Mouse (Mus musculus) lung, embryonic 15.5 days (tissue): ENCODE data around the gene Cd300ld5. TPM values are rescaled to one million over a fixed set of nuclear protein-coding genes. Genes with fewer than 3 reads are reported as not detected.
"Not testable (repeated sequence)": the region's sequence is repeated elsewhere in the genome, so short reads cannot be mapped to it uniquely, and the experiment has no call there.

Experiments
- ATAC-seq: fragments of 200-750 bp; cut with Nextera tagmentation; 2 replicates; pipeline ENCODE4 v1.8.0; 2017; ENCODE audit warnings: moderate number of reproducible peaks, borderline replicate concordance; ENCODE audit not compliant: low FRiP score, low TSS enrichment; ENCODE audit errors: extremely low read depth
- H3K27ac ChIP-seq: fragments of 300-500 bp; sonication (generic); 2 replicates; pipeline ENCODE4 v1.5.1; 2015; ENCODE audit warnings: moderate library complexity, mild to moderate bottlenecking, inconsistent platforms
- H3K27me3 ChIP-seq: fragments of 300-500 bp; sonication (generic); 2 replicates; pipeline ENCODE4 v1.6.1; 2015; ENCODE audit warnings: inconsistent platforms
- H3K36me3 ChIP-seq: fragments of 300-500 bp; sonication (generic); 2 replicates; pipeline ENCODE4 v1.6.1; 2015; ENCODE audit warnings: inconsistent platforms
- H3K4me1 ChIP-seq: fragments of 300-500 bp; sonication (generic); 2 replicates; pipeline ENCODE4 v1.6.1; 2015; ENCODE audit warnings: inconsistent platforms
- H3K4me2 ChIP-seq: fragments of 300-500 bp; sonication (generic); 2 replicates; pipeline ENCODE4 v1.6.1; 2015; ENCODE audit warnings: inconsistent platforms, mild to moderate bottlenecking, moderate library complexity
- H3K4me3 ChIP-seq: fragments of 300-500 bp; sonication (generic); 2 replicates; pipeline ENCODE4 v1.5.1; 2015; ENCODE audit warnings: mild to moderate bottlenecking, inconsistent platforms
- H3K9ac ChIP-seq: fragments of 300-500 bp; sonication (generic); 2 replicates; pipeline ENCODE4 v1.6.1; 2015; ENCODE audit warnings: inconsistent platforms
- H3K9me3 ChIP-seq: fragments of 300-500 bp; sonication (generic); 2 replicates; pipeline ENCODE4 v1.6.1; 2016; ENCODE audit warnings: inconsistent platforms
- WGBS: fragments of 180-500 bp; shearing (Covaris S2); methylation state at CpG from one replicate; pipeline ENCODE4 v1.1.7; 2015; 5-methylcytosine and 5-hydroxymethylcytosine counted together
- polyA plus RNA-seq: library from polyadenylated mRNA; unstranded; fragments of >200 nt; fragmentation: Nextera tagmentation; extraction: Ambion mirVana; gene quantifications from 2 replicates; pipeline ENCODE4 v1.2.1, GENCODE M21; 2015

Gene Cd300ld5
- polyA plus RNA-seq = not detected in 2 replicates

DNA sequence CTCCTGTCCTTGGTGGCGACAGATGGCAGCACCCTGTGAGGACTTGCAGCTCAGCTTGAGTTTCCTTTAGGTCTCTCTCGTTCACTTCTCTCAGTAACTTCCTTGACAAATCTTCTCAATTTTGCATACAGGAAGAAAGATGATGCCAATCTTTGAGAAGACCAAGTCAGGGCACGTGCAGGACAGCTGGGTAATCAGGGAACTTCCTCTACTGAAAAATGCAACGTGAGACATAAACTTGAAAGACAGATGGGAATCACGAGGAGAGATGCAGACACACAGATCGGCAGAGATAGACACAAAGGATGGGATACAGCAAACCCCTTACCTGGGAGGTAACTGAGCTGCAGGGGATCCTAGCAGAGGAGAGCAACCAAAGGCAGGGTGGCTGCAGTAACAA lies at the start of gene Cd300ld5:
Gene Cd300ld5, minus strand, starts transcription at position 101 of the 400 bp plus-strand sequence.
- H3K36me3 ChIP-seq, ATAC-seq, H3K4me1 ChIP-seq, H3K4me3 ChIP-seq, H3K4me2 ChIP-seq, H3K27ac ChIP-seq, H3K9ac ChIP-seq, H3K27me3 ChIP-seq, H3K9me3 ChIP-seq: not testable (repeated sequence)
- WGBS = no CpG with 5 or more reads among the region's 6 CpGs

DNA sequence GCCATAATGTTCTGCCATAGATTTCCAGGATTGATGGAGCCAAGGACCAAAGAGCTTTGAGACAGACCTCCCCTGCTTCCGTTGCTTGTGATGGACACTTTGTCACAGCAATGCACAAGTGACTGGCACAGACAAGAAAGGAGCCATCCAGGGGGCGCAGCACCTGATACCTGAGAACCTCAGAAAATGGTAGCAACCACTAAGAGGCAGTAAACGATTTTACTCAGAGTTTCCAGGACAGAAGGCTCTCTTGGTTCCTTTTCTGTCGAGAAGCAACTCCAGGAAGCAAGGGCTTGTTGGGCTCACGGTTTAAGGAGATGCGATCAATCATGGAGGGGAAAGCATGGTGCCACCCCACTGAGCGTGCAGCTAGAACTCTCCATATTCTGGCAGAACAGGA lies 48.6 kb upstream of the Cd300ld5 start:
- Histone ChIP-seq H3K27me3 (peaks cover 29% of the 10 kb centered on the region), H3K4me1 (no peaks in the 10 kb centered on the region; the same call in 1 of the 2 replicates), H3K27ac (no peak overlapping the region), H3K4me3 (no peak overlapping the region), H3K4me2 (no peak overlapping the region), H3K36me3 (no peaks in the 10 kb centered on the region), H3K9me3 (no peaks in the 10 kb centered on the region), H3K9ac (no peak overlapping the region)
- 47% methylated on average over 7 of the region's 7 CpGs for WGBS
- no peak for ATAC-seq

DNA sequence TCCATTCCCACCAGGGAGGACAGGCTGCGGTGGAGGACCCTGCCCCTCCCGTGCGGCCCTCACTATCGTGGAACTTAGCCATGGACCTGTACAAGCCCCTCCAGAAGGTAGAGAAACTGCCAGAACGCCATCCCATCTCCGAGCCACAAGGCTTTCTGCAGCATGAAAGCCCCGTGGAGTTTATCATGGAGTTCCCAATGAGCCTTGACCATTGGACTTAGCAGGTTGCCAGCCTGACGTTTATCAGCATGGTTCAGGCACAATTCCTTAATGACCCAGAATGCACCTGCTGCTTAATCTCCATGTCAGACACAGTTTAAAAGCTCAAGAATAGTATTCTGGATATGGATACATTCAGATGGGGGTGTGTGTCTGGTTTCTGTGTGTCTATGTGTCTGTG lies 47.5 kb upstream of the Cd300ld5 start:
- Histone ChIP-seq H3K9ac (no peak overlapping the region), H3K27me3 (peaks cover 18% of the 10 kb centered on the region), H3K4me2 (no peak overlapping the region), H3K4me1 (no peaks in the 10 kb centered on the region), H3K36me3 (no peaks in the 10 kb centered on the region), H3K9me3 (no peaks in the 10 kb centered on the region), H3K27ac (no peak overlapping the region), H3K4me3 (no peak overlapping the region)
- 65% methylated on average over 8 of the region's 8 CpGs for WGBS
- ATAC-seq = no peak

DNA sequence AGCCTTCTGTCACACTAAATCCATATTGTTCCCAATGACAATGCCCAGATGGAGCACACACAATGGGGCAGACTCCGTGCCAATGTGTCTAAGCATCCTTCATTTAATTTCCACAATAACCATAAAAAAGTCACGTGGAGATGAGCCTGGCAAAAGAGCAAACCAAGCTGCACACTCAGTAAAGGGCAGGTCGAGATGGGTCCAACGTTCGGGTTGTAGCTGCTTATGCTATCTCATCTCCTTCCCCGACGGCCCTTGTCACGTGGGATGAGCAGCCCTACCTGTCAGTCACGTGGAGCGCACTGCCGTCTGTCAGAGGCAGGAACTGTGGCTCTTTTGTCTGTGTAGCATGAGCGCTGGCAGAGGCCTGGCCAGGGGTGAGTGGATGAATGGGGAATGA lies 47.0 kb upstream of the Cd300ld5 start:
- H3K4me1 ChIP-seq = no peaks in the 10 kb centered on the region

GRCm38 (mm10) chr11:115083376-115084139 lies 46.0 kb upstream of the Cd300ld5 start:
- H3K4me2 ChIP-seq = no peak overlapping the region
- H3K9ac ChIP-seq = no peak overlapping the region
- peaks cover 16% of the 10 kb centered on the region for H3K27me3 ChIP-seq
- 41% methylated on average over 18 of the region's 18 CpGs for WGBS
- H3K4me3 ChIP-seq = no peak overlapping the region
- no peaks in the 10 kb centered on the region for H3K36me3 ChIP-seq
- no peak overlapping the region for H3K27ac ChIP-seq
- no peaks in the 10 kb centered on the region for H3K4me1 ChIP-seq
- H3K9me3 ChIP-seq = no peaks in the 10 kb centered on the region
- ATAC-seq = no peak

More for the DNA sequence above, 47.0 kb upstream of the Cd300ld5 start:
- whole genome bisulfite sequencing = 47% methylated on average over 12 of the region's 12 CpGs
- ATAC-seq = no peak
- Histone ChIP-seq H3K27me3 (peaks cover 16% of the 10 kb centered on the region), H3K36me3 (no peaks in the 10 kb centered on the region), H3K4me2 (no peak overlapping the region), H3K9ac (no peak overlapping the region), H3K27ac (no peak overlapping the region), H3K9me3 (no peaks in the 10 kb centered on the region), H3K4me3 (no peak overlapping the region)

DNA sequence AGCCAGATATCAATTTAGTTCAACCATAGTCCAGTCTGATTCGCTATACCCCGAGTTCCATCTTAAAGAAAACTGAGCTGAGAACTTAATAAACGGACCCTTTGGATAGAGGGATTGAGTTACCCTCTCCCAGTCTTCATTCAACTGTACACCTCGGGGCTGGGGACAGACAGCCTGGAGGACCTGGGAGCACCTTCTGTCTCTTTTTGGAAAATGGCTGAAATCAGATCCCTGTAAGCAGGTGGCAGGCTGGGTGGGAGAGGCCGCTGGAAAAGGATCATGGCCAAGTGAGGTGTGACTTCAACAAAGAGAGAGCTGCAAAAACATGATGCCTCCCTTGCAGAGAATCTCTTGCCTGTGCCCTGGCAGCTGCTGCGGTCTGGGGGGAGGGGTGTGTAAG lies 44.6 kb upstream of the Cd300ld5 start:
- no peak overlapping the region for H3K27ac ChIP-seq
- ATAC-seq = no peak
- 64% methylated on average over 6 of the region's 6 CpGs for WGBS

DNA sequence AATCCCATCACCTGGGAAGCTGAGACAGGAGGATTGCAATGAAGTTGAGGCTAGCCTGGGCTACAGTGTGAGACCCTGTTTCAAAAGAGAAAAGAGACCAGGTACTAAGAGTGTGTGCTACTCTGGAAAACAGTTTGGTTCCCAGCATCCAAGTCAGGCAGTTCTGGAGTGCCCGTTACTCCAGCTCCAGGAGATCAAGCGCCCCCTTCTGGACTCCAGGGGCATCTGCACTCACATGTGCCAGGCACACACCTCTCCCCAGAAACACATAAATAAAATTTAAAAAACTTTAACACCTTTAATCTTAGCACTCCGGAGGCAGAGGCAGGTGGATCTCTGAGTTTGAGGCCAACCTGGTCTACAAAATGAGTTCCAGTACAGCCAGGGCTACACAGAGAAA lies 43.8 kb upstream of the Cd300ld5 start:
- Histone ChIP-seq H3K27me3 (peaks cover 16% of the 10 kb centered on the region), H3K4me3 (no peak overlapping the region), H3K4me1 (no peaks in the 10 kb centered on the region), H3K9me3 (no peaks in the 10 kb centered on the region), H3K36me3 (no peaks in the 10 kb centered on the region), H3K9ac (no peak overlapping the region), H3K4me2 (no peak overlapping the region), H3K27ac (no peak overlapping the region)
- ATAC-seq = no peak
- WGBS = 52% methylated on average over 3 of the region's 3 CpGs

More for the DNA sequence above, 44.6 kb upstream of the Cd300ld5 start:
- no peak overlapping the region for H3K4me2 ChIP-seq
- no peaks in the 10 kb centered on the region for H3K9me3 ChIP-seq
- no peak overlapping the region for H3K9ac ChIP-seq
- no peaks in the 10 kb centered on the region for H3K36me3 ChIP-seq
- no peak overlapping the region for H3K4me3 ChIP-seq
- H3K27me3 ChIP-seq = peaks cover 16% of the 10 kb centered on the region
- no peaks in the 10 kb centered on the region for H3K4me1 ChIP-seq

DNA sequence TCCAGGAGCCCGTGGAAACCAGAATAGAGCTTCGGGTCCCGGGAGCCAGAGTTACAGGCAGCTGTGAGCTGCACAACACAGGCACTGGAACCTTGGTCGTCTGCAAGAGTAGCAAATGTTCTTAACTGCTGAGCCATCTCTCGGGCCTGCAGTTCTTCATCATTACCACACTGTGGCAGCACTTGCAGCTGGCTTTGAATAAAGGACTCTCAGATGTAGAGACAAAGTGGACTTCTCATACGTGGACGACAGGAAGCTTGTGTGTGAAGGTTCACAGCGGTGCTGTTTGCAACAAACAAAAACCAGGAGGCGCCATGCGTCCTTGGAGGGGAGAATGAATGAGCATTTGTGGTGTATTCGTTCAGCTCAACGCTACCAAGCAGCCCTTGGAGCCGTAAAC lies 43.3 kb upstream of the Cd300ld5 start:
- no peak overlapping the region for H3K4me3 ChIP-seq
- no peaks in the 10 kb centered on the region for H3K36me3 ChIP-seq
- WGBS = 31% methylated on average over 13 of the region's 13 CpGs
- H3K4me1 ChIP-seq = no peaks in the 10 kb centered on the region
- no peak for ATAC-seq
- no peak overlapping the region for H3K9ac ChIP-seq
- peaks cover 16% of the 10 kb centered on the region for H3K27me3 ChIP-seq
- no peak overlapping the region for H3K27ac ChIP-seq
- no peak overlapping the region for H3K4me2 ChIP-seq
- H3K9me3 ChIP-seq = no peaks in the 10 kb centered on the region

GRCm38 (mm10) chr11:115078680-115079079 lies 41.1 kb upstream of the Cd300ld5 start:
- no peaks in the 10 kb centered on the region for H3K9me3 ChIP-seq
- no peak overlapping the region for H3K9ac ChIP-seq
- 80% methylated on average over 5 of the region's 5 CpGs for WGBS
- H3K27ac ChIP-seq = no peak overlapping the region
- H3K36me3 ChIP-seq = no peaks in the 10 kb centered on the region
- H3K4me3 ChIP-seq = no peak overlapping the region
- H3K4me1 ChIP-seq = no peaks in the 10 kb centered on the region
- ATAC-seq = no peak
- peaks cover 3% of the 10 kb centered on the region; the same call in 1 of the 2 replicates for H3K27me3 ChIP-seq
- no peak overlapping the region for H3K4me2 ChIP-seq

DNA sequence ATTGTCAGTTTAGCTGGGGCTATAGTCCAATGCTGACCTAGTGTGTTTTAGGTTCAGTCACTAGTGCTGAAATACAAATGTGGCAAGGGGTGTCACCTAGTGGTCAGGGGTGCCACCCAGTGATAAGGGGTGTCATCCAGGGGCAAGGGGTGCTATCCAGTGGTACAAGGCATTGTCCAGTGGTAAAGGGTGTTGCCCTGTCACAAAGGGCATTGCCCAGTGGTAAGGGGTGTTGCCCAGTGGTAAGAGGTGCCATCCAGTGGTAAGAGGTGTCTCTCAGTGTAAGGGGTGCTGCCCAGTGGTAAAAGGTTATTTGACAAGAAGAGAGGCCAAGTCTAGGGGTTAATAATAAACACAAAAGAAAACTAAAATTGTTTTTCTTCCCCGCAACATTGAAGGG lies 39.9 kb upstream of the Cd300ld5 start:
- WGBS = 92% methylated on average over 1 of the region's 1 CpGs
- Histone ChIP-seq H3K27me3 (no peaks in the 10 kb centered on the region; the same call in 1 of the 2 replicates), H3K9ac (no peak overlapping the region), H3K9me3 (no peaks in the 10 kb centered on the region), H3K27ac (no peak overlapping the region), H3K36me3 (no peaks in the 10 kb centered on the region), H3K4me1 (no peaks in the 10 kb centered on the region), H3K4me3 (no peak overlapping the region), H3K4me2 (no peak overlapping the region)
- ATAC-seq = no peak

GRCm38 (mm10) chr11:115075859-115076258 lies 38.3 kb upstream of the Cd300ld5 start:
- Histone ChIP-seq H3K27me3 (no peaks in the 10 kb centered on the region), H3K9me3 (no peaks in the 10 kb centered on the region), H3K4me2 (no peak overlapping the region), H3K9ac (no peak overlapping the region), H3K36me3 (no peaks in the 10 kb centered on the region), H3K27ac (no peak overlapping the region), H3K4me3 (no peak overlapping the region), H3K4me1 (peaks cover 12% of the 10 kb centered on the region)
- WGBS = 34% methylated on average over 5 of the region's 5 CpGs
- no peak for ATAC-seq

GRCm38 (mm10) chr11:115075407-115075806 lies 37.8 kb upstream of the Cd300ld5 start:
- no peak overlapping the region for H3K27ac ChIP-seq
- no peak overlapping the region for H3K4me3 ChIP-seq
- no peaks in the 10 kb centered on the region for H3K36me3 ChIP-seq
- ATAC-seq = no peak
- 41% methylated on average over 7 of the region's 7 CpGs for WGBS
- peaks cover 12% of the 10 kb centered on the region for H3K4me1 ChIP-seq
- no peak overlapping the region for H3K9ac ChIP-seq
- no peaks in the 10 kb centered on the region for H3K27me3 ChIP-seq
- no peak overlapping the region for H3K4me2 ChIP-seq
- no peaks in the 10 kb centered on the region for H3K9me3 ChIP-seq
